Mouse (Mus musculus) R1 (cell line): ENCODE measurements at regions not wholly inside any gene's neighbourhood (a gene's known extent, or its start where the extent isn't known, plus 50 kb on each side); places are given as distances from the start of the nearest gene placed in this dataset.

ENCODE experiments used
- DNase-seq: peaks from one replicate; pipeline ENCODE4 v3.0.0-alpha.2; 2018; ENCODE audit warnings: low read depth, low spot score

GRCm38 (mm10) chr1:72963449-72963848 lies 52.3 kb downstream of the Tnp1 start:
- DNase-seq: peak; percentile 49

- peak; percentile 93 for DNase-seq
Measured at GRCm38 (mm10) chr1:72960241-72960653, 55.5 kb downstream of the Tnp1 start.

GRCm38 (mm10) chr1:72955387-72955786 lies 60.3 kb downstream of the Tnp1 start:
- no peak for DNase-seq

- DNase-seq: no peak
Measured at GRCm38 (mm10) chr1:72952896-72953295, 62.8 kb downstream of the Tnp1 start.

GRCm38 (mm10) chr1:72951802-72952201 lies 63.9 kb downstream of the Tnp1 start:
- no peak for DNase-seq

GRCm38 (mm10) chr1:72951365-72951764 lies 64.3 kb downstream of the Tnp1 start:
- DNase-seq: no peak

GRCm38 (mm10) chr1:72946235-72946634 lies 69.5 kb downstream of the Tnp1 start:
- DNase-seq: no peak

GRCm38 (mm10) chr1:72945750-72946102 lies 70.0 kb downstream of the Tnp1 start:
- DNase-seq: no peak

GRCm38 (mm10) chr1:72944805-72945749 lies 70.4 kb upstream of the Igfbp5 start:
- DNase-seq: peak; percentile 87

- DNase-seq: no peak
Measured at GRCm38 (mm10) chr1:72944221-72944620, 69.5 kb upstream of the Igfbp5 start.

GRCm38 (mm10) chr1:72943082-72943481 lies 68.4 kb upstream of the Igfbp5 start:
- no peak for DNase-seq

GRCm38 (mm10) chr1:72942351-72942750 lies 67.7 kb upstream of the Igfbp5 start:
- no peak for DNase-seq

GRCm38 (mm10) chr1:72939948-72940347 lies 65.3 kb upstream of the Igfbp5 start:
- DNase-seq: no peak

- DNase-seq: no peak
Measured at GRCm38 (mm10) chr1:72936681-72937465, 62.2 kb upstream of the Igfbp5 start.

- no peak for DNase-seq
Measured at GRCm38 (mm10) chr1:72936231-72936630, 61.5 kb upstream of the Igfbp5 start.

- no peak for DNase-seq
Measured at GRCm38 (mm10) chr1:72935084-72935483, 60.4 kb upstream of the Igfbp5 start.

GRCm38 (mm10) chr1:72929774-72930173 lies 55.1 kb upstream of the Igfbp5 start:
- no peak for DNase-seq
